In the genomic region with DNA sequence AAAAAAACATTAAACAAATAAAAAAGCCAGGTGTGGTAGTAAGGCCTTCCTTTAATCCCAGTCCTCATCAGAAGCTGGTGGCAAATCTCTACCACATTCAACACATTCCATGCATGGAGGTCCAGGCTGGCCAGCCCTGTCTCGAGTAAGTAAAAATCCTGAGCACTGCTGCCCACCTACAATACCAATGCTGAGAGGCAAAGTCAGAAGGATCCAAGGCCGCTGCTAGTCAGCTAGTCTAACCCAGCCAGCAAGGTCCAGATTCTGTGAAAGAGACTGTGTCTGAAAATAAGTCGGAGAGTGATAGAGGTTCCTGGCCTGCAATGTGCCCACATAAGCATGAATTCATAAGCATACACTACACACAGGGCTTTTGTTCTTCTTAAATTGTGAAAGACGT, we compare ENCODE assay signal across 28 mouse cellular contexts. TPM values are rescaled to one million over a fixed set of nuclear protein-coding genes. Genes with fewer than 3 reads are reported as not detected.
DNase-seq lines count a peak whose midpoint lies in the region; ATAC-seq and TF ChIP-seq lines count a peak whose summit lies in the region.
"Had no signal": no experiment of that assay in that cellular context is flagged by ENCODE, and none has a peak within 500 bp of the region (broad histone marks: within the 10 kb centered on the region; RNA-seq: fewer than 3 reads in every experiment).

No protein-coding gene starts in this region.

- H3K36me3 ChIP-seq in liver, adult 2 months (ENCODE audit: control insufficient read depth, insufficient read depth, low read length), result peaks cover 20% of the 10 kb centered on the region
- peaks cover 18% of the 10 kb centered on the region for H3K36me3 ChIP-seq in liver, postnatal 0 days (replicated peaks; ENCODE audit: insufficient read depth, low read length)
- peaks cover 5% of the 10 kb centered on the region for H3K36me3 ChIP-seq in neural tube, embryonic 11.5 days (ENCODE audit: control insufficient read depth, insufficient read depth, low read length)

- no peak for ATAC-seq in liver, postnatal 0 days
- 0 out of 2 replicates have a peak, but pooled peaks have one; percentile 17 for ATAC-seq in neural tube, embryonic 11.5 days (ENCODE audit: insufficient read depth, low FRiP score, low TSS enrichment)
- ATAC-seq: inflammation-experienced regulatory T-cells, adult 6 months had no signal

- H3K27me3 ChIP-seq in liver, adult 2 months (ENCODE audit: control insufficient read depth, insufficient read depth, low read length), result no peaks in the 10 kb centered on the region
- no peaks in the 10 kb centered on the region for H3K27me3 ChIP-seq in liver, postnatal 0 days (ENCODE audit: insufficient read depth, low read length)
- no peaks in the 10 kb centered on the region for H3K27me3 ChIP-seq in neural tube, embryonic 11.5 days (ENCODE audit: control insufficient read depth, insufficient read depth, low read length)
- H3K27me3 ChIP-seq: embryonic facial prominence, embryonic 13.5 days; forebrain, embryonic 13.5 days; heart, embryonic 13.5 days; Patski had no signal

- peak; percentile 10 for DNase-seq in adrenal gland, adult 2 months
- no peak for DNase-seq in adrenal gland, postnatal 36 days
- DNase-seq in liver, adult 2 months (ENCODE audit: extremely low read depth, low read depth, low spot score), result peak; percentile 26
- no peak for DNase-seq in liver, postnatal 0 days
- DNase-seq in neural tube, embryonic 11.5 days (ENCODE audit: low spot score), result no peak
- DNase-seq in neural tube, embryonic 10.5 days (ENCODE audit: extremely low spot score, low spot score), result no peak
- DNase-seq: adrenal gland, postnatal 14 days; cerebellum, adult 11-12 months; cerebellum, adult 8-10 months; cerebellum, postnatal 36 days; embryo, embryonic 11 days; forebrain, postnatal 0 days; gastrocnemius, postnatal 10 days; gastrocnemius, postnatal 36 days; heart, adult 2 months; heart, postnatal 14 days; heart, postnatal 4 days had no signal

- H3K79me2 ChIP-seq in liver, adult 2 months (ENCODE audit: control insufficient read depth, insufficient read depth, low read length), result no peaks in the 10 kb centered on the region

- WGBS in liver, adult 2 months, result 95% methylated on average over 4 of the region's 4 CpGs
- 85% methylated on average over 4 of the region's 4 CpGs for WGBS in liver, postnatal 0 days (ENCODE audit: insufficient replicate concordance)
- WGBS in neural tube, embryonic 11.5 days, result 82% methylated on average over 4 of the region's 4 CpGs

- H3K9me3 ChIP-seq in liver, postnatal 0 days (ENCODE audit: low read length), result no peaks in the 10 kb centered on the region
- H3K9me3 ChIP-seq in neural tube, embryonic 11.5 days (ENCODE audit: control insufficient read depth, low read length), result no peaks in the 10 kb centered on the region
- H3K9me3 ChIP-seq: embryonic facial prominence, embryonic 10.5 days; embryonic facial prominence, embryonic 13.5 days; forebrain, embryonic 13.5 days; G1E; heart, embryonic 10.5 days; heart, embryonic 13.5 days had no signal

- H3K4me3 ChIP-seq in liver, adult 2 months (ENCODE audit: insufficient read depth, low read depth, low read length), result no peak overlapping the region
- no peak overlapping the region for H3K4me3 ChIP-seq in liver, postnatal 0 days (ENCODE audit: low read depth, low read length)
- H3K4me3 ChIP-seq in neural tube, embryonic 11.5 days (ENCODE audit: low read depth, low read length), result no peak overlapping the region
- H3K4me3 ChIP-seq: embryonic facial prominence, embryonic 10.5 days; embryonic facial prominence, embryonic 13.5 days; erythroblast, embryonic 14.5 days; forebrain, embryonic 13.5 days; heart, adult 2 months; heart, embryonic 10.5 days; heart, embryonic 13.5 days had no signal

- no peak for TF ChIP-seq EP300 in liver, postnatal 0 days (IDR thresholded peaks at IDR 0.05; ENCODE audit: low read depth)

- TF ChIP-seq CTCF in liver, adult 2 months (IDR thresholded peaks at IDR 0.05; ENCODE audit: low read depth, low read length), result no peak
- TF ChIP-seq CTCF in liver, postnatal 0 days (IDR thresholded peaks at IDR 0.05; ENCODE audit: low read depth), result no peak

- no peak overlapping the region for H3K9ac ChIP-seq in liver, adult 2 months (ENCODE audit: low read depth, low read length)
- H3K9ac ChIP-seq in liver, postnatal 0 days (replicated peaks), result no peak overlapping the region
- no peak overlapping the region for H3K9ac ChIP-seq in neural tube, embryonic 11.5 days (ENCODE audit: low read length)
- H3K9ac ChIP-seq: embryonic facial prominence, embryonic 13.5 days; forebrain, embryonic 13.5 days; forebrain, postnatal 0 days; heart, embryonic 13.5 days; hindbrain, embryonic 14.5 days had no signal

- no peak overlapping the region for H3K4me2 ChIP-seq in liver, postnatal 0 days (ENCODE audit: low read depth, low read length)
- H3K4me2 ChIP-seq in neural tube, embryonic 11.5 days (ENCODE audit: low read depth), result no peak overlapping the region
- H3K4me2 ChIP-seq: embryonic facial prominence, embryonic 13.5 days; forebrain, embryonic 13.5 days; heart, embryonic 13.5 days; hindbrain, embryonic 14.5 days had no signal

- H3K4me1 ChIP-seq in liver, adult 2 months (ENCODE audit: control insufficient read depth, insufficient read depth, low read length), result peaks cover 6% of the 10 kb centered on the region
- no peaks in the 10 kb centered on the region; the same call in 1 of the 2 replicates for H3K4me1 ChIP-seq in liver, postnatal 0 days (ENCODE audit: insufficient read depth)
- H3K4me1 ChIP-seq in neural tube, embryonic 11.5 days (ENCODE audit: control insufficient read depth, insufficient read depth, low read length), result no peaks in the 10 kb centered on the region
- H3K4me1 ChIP-seq: embryonic facial prominence, embryonic 10.5 days; embryonic facial prominence, embryonic 13.5 days; forebrain, embryonic 13.5 days; heart, embryonic 10.5 days; heart, embryonic 13.5 days had no signal

- no peak for TF ChIP-seq POLR2A in liver, adult 2 months (IDR thresholded peaks at IDR 0.05; ENCODE audit: extremely low read depth, insufficient read depth, low read length)

- no peak overlapping the region for H3K27ac ChIP-seq in liver, adult 2 months (replicated peaks; ENCODE audit: insufficient read depth, low read depth, low read length)
- H3K27ac ChIP-seq in liver, postnatal 0 days (ENCODE audit: low read depth), result no peak overlapping the region
- H3K27ac ChIP-seq in neural tube, embryonic 11.5 days (ENCODE audit: low read depth, low read length), result no peak overlapping the region
- H3K27ac ChIP-seq: embryonic facial prominence, embryonic 10.5 days; embryonic facial prominence, embryonic 13.5 days; forebrain, embryonic 13.5 days; heart, adult 2 months; heart, embryonic 10.5 days; heart, embryonic 13.5 days; hindbrain, embryonic 14.5 days; hindbrain, postnatal 0 days had no signal

RNA-seq across cellular contexts. Expression of gene Arrdc3, which starts 14.9 kb away (rescaled TPM):
- 100 to 1,000 TPM in 1 of 2 experiments, 10 to 100 TPM in 1; 79.3 to 112 TPM for total RNA-seq in adrenal gland, adult 2 months (2021)
- 26.9 and 34.5 TPM in 2 replicates for polyA plus RNA-seq in adrenal gland, adult 2 months (2012; rRNA removed)
- total RNA-seq in adrenal gland, postnatal 36 days (2021), result 100 to 1,000 TPM in 1 of 2 experiments, 10 to 100 TPM in 1; 72.9 to 186 TPM
- total RNA-seq in liver, adult 2 months (2014; rRNA removed), result 318 and 336 TPM in 2 replicates
- polyA plus RNA-seq in liver, adult 2 months (2012; rRNA removed), result 68.9 and 87.1 TPM in 2 replicates
- 26.4 and 26.9 TPM in 2 replicates for polyA plus RNA-seq in liver, postnatal 0 days (2015; fragmentation: Nextera tagmentation; extraction: Ambion mirVana)
- polyA plus RNA-seq in neural tube, embryonic 11.5 days (2014; fragmentation: Nextera tagmentation; extraction: Ambion mirVana), result 60.3 and 61.7 TPM in 2 replicates

Comparison
In these comparisons a context has a peak if more than half of its experiments do, and no peak if none do; other contexts are left out.
1. DNase-seq: peak in adrenal gland, adult 2 months (single experiment) and liver, adult 2 months (single experiment); none in adrenal gland, postnatal 36 days (0 of 2), liver, postnatal 0 days (single experiment), neural tube, embryonic 11.5 days (single experiment) and neural tube, embryonic 10.5 days (single experiment).